Mouse (Mus musculus) brain, embryonic 14.5 days (tissue): ENCODE data around the gene Nectin1. TPM values are rescaled to one million over a fixed set of nuclear protein-coding genes. Genes with fewer than 3 reads are reported as not detected.
A peak's percentile ranks its signal among the peaks of the same experiment; 100 is the strongest.

Experiments used
- DNase-seq: peaks from one replicate; pipeline ENCODE4 v3.0.0-alpha.2; 2011; ENCODE audit warnings: low read depth
- CTCF ChIP-seq: fragments of 200-500 bp; IDR thresholded peaks from 2 replicates; pipeline ENCODE4 v1.5.1; 2012; ENCODE audit warnings: inconsistent platforms, mild to moderate bottlenecking, moderate library complexity, borderline replicate concordance; ENCODE audit not compliant: insufficient read depth, insufficient read length; ENCODE audit errors: extremely low read depth
- POLR2A ChIP-seq: fragments of 200-500 bp; IDR thresholded peaks from 2 replicates; pipeline ENCODE4 v1.6.1; 2012; ENCODE audit warnings: mild to moderate bottlenecking, inconsistent platforms, borderline replicate concordance; ENCODE audit not compliant: poor library complexity, insufficient read depth, insufficient read length, severe bottlenecking; ENCODE audit errors: extremely low read depth
- polyA plus RNA-seq: library from polyadenylated mRNA; depleted of rRNA; stranded (reverse); fragments of >200 nt; gene quantifications from 2 replicates; pipeline ENCODE4 v1.2.3, GENCODE M21; 2012

Nectin1 gene
- polyA plus RNA-seq, 1 experiment, result 31.1 TPM

DNA sequence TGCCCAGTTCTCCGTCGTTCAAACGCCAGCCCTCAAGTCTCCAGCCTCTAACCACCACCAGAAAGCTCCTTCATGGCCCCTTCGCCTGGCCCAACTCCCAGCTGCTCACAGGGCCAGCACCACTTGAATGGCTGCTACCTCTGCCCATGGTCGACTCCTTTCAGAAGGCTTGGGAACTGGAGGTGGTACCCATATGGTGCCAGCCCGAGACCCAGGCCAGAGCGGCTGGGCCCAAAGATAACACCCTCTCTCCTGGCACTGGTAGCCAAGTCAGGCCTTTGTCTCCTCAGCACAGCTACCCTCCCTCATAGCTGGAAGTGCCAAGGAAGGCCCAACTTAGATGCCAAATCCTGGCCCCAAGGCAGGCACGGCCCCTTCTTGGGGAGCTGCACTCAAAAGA is 89.4 kb downstream of the Nectin1 start:
- DNase-seq, result peak; percentile 79
- no peak for TF ChIP-seq POLR2A

DNA sequence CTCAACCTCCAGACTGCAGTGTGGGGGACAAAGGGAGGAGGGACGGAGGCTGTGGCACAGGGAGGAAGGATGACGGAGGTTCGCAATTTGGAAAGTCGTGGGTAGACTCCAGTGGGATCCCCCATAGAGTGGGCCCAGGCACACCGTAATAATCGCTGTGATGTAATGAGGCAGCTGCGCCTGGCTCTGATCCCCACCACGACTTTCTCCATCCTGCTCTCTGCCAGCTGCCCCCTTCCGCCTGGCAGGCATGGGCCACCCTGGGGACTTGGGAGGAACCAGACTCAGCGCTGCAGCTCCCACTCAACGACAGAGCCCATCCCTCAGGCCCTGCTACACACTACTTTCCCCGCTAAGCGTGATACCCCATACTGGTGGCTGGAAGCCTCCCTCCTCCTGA is 90.5 kb downstream of the Nectin1 start:
- peak; percentile 60 for DNase-seq

GRCm38 (mm10) chr9:43838561-43838960 is 94.8 kb downstream of the Nectin1 start:
- TF ChIP-seq POLR2A (no peak), CTCF (no peak)
- DNase-seq, result no peak

More for the DNA sequence above, 90.5 kb downstream of the Nectin1 start:
- TF ChIP-seq POLR2A (no peak), CTCF (no peak)

DNA sequence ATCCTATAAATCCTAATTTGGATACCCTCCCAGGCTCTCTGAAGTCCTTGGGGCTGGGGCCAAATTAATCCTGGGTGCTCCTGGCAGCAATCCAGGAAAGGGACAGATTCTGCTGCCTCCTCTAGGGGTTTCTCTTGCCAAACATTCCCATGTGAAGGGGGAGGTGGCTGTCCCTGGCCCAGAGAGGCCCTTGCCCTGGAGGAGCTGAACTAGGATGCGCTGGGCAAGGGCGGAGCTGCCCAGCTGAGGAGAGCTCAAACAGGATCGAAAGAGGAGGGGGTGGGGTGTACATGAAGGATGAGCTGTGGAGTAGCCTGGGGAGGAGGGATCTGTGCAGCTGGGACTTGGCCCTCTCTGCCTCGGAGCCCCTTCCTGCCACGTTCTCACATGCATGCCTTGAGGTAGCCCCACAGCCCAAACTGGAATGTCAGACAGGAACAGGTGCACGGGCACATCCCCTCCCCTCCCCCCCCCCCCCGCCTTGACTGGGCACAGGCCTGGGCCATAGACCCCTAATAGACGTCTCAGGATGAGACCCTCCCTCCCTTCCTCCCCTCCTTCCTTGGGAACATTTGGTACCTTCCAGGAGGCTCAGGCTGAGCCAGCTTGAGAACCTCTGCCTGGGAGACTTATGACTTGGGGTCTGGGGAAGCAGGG is 99.3 kb downstream of the Nectin1 start:
- peak; percentile 79 for DNase-seq
- TF ChIP-seq CTCF, result no peak

- DNase-seq, result peak; percentile 39
- no peak for TF ChIP-seq CTCF
- no peak for TF ChIP-seq POLR2A
Observed at GRCm38 (mm10) chr9:43843711-43844127, 99.9 kb downstream of the Nectin1 start.

GRCm38 (mm10) chr9:43845660-43846455 is 102.1 kb downstream of the Nectin1 start:
- TF ChIP-seq CTCF, result peak; percentile 89
- no peak for TF ChIP-seq POLR2A
- peak; percentile 56 for DNase-seq

DNA sequence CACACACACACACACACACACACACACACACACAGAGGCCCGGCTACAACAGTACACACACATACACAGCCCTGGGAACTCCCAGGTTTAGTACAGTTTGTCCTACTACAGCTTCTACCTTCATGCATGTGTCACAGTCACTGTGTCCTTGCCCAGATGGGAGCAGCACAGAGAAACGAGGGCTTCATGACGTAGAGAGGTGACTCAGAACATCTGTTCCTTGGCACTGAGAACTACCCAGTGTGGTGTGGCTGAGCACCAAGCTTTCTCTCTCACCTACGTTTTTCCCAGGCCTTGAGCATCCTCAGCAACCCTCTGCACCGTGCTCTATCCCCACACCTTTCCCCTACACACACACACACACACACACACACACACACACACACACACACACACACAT is 104.1 kb downstream of the Nectin1 start:
- no peak for DNase-seq
- TF ChIP-seq POLR2A, result no peak
- no peak for TF ChIP-seq CTCF

DNA sequence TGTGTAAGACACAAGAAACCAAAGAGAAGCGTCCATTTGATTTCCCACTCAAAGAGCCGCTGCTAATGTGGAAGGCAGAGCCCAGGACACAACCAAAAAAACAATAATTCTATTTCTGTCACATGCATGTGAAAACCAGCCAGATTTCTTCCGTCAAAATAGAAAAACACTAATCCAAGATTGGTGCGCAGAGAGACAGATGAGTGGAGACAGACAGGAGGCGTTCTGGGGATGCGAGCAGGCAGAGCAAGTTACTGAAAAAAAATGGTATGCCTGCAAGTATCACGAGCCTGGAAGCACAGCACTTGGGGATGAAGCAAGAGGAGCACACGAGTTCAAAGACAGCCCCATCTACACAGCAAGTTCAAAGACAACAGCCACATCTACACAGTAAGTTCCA is 106.5 kb downstream of the Nectin1 start:
- TF ChIP-seq POLR2A (no peak), CTCF (no peak)
- no peak for DNase-seq

DNA sequence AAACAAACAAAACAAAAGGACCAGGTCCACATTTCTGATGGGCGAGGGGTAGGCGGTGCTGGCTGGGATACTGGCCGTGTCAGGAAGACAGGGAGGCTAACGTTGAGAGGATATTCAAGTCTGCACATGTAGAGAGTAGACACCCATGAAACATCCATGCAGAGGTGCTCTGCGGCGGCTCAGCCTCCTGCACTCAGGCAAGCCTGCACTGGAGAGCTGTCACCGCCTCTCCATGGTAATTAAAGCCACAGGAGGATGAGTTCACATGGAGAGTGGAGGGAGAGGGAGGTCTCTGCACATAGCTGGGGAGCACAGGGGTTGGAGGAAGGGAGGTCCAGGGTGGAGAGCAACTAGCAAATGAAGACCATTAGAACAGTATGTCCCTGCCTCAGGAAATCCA is 107.4 kb downstream of the Nectin1 start:
- TF ChIP-seq POLR2A (no peak), CTCF (no peak)
- no peak for DNase-seq

- no peak for DNase-seq
- TF ChIP-seq CTCF (no peak), POLR2A (no peak)
Observed at GRCm38 (mm10) chr9:43855887-43856286, 112.1 kb downstream of the Nectin1 start.
